Mouse (Mus musculus) G1E (cell line): Measurements from ENCODE around the gene Creld1. TPM values are rescaled to one million over a fixed set of nuclear protein-coding genes. Genes with fewer than 3 reads are reported as not detected.

Experiments used
- ATAC-seq: 2 replicates; pipeline ENCODE4 v1.8.0; 2016; ENCODE audit warnings: mild to moderate bottlenecking; ENCODE audit not compliant: insufficient number of reproducible peaks, poor library complexity, low FRiP score, severe bottlenecking; ENCODE audit errors: extremely low read depth
- DNase-seq: peaks from one replicate; pipeline ENCODE4 v3.0.0; 2012; ENCODE audit warnings: low spot score
- H3K27me3 ChIP-seq: 2 replicates; pipeline ENCODE4 v1.6.1; 2012; ENCODE audit warnings: mild to moderate bottlenecking, low read length, inconsistent platforms; ENCODE audit not compliant: insufficient read depth
- H3K36me3 ChIP-seq: replicated peaks from 2 replicates; pipeline ENCODE3; 2012; ENCODE audit warnings: mild to moderate bottlenecking, inconsistent platforms
- H3K4me1 ChIP-seq: 2 replicates; pipeline ENCODE4 v1.6.1; 2012; ENCODE audit warnings: low read depth, low read length, inconsistent platforms, mixed read lengths; ENCODE audit not compliant: insufficient read depth
- H3K4me3 ChIP-seq: 2 replicates; pipeline ENCODE4 v1.5.1; 2012; ENCODE audit warnings: low read depth, mild to moderate bottlenecking, inconsistent platforms, low read length, moderate library complexity, mixed read lengths
- H3K9me3 ChIP-seq: replicated peaks from 2 replicates; pipeline ENCODE4 v1.6.1; 2012; ENCODE audit warnings: inconsistent platforms
- CTCF ChIP-seq: IDR thresholded peaks from 2 replicates; pipeline ENCODE4 v1.5.1; 2012; ENCODE audit warnings: low read depth, low read length, inconsistent platforms, mixed read lengths
- GATA1 ChIP-seq: IDR thresholded peaks from 2 replicates; pipeline ENCODE4 v1.6.1; 2012; ENCODE audit warnings: borderline replicate concordance, low read length, inconsistent platforms, mixed read lengths
- GATA2 ChIP-seq: IDR thresholded peaks from 2 replicates; pipeline ENCODE4 v1.6.1; 2012; ENCODE audit warnings: low read depth, low read length, inconsistent platforms, borderline replicate concordance
- POLR2AphosphoS5 ChIP-seq: IDR thresholded peaks from 2 replicates; pipeline ENCODE4 v1.6.1; 2012; ENCODE audit warnings: low read depth, low read length, inconsistent platforms; ENCODE audit not compliant: insufficient replicate concordance
- TAL1 ChIP-seq: conservative IDR thresholded peaks from 2 replicates; pipeline ENCODE4 v1.6.1; 2012; ENCODE audit warnings: low read depth, low read length, inconsistent platforms, mixed read lengths
- polyA plus RNA-seq: library from polyadenylated mRNA; stranded (reverse); fragments of >175 nt; gene quantifications from 2 replicates; pipeline ENCODE4 v1.2.3, GENCODE M21; 2012
- total RNA-seq, 2 experiments: library from RNA; stranded (forward) in 1 of 2; stranded (reverse) in 1 of 2; fragments of 200-1000 nt in 1 of 2; fragments of >200 nt in 1 of 2; fragmentation: Nextera tagmentation in 1 of 2; gene quantifications; 2 replicates each; pipeline ENCODE4 v1.2.3; 2014 to 2017

The Creld1 gene
- total and polyA plus RNA-seq, 3 experiments = 5.8 to 19.8 (median 8.5) TPM

DNA sequence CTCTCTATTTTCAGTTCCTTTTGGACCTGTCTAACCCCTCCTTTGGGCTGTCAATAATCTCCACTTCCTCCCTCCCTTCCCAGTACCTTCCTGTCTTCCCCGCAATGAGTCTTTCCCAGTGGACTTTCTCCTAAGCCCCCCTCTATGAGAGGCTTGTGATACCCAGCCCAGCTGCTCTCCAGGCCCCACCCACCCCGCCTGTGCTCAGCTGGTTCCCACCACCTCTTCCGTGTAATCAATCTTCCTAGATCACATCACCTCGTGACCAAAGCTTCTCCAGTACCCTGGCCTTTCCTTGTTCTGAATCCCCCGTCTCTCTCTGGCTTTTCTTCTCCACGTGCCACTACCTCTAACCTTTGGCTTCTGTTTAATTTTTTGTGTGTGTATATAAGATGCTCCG, 5.7 kb upstream of the Creld1 start:
- DNase-seq (no peak), ATAC-seq (no peak)
- TF ChIP-seq GATA2 = no peak
- no peak for TF ChIP-seq TAL1
- no peak for TF ChIP-seq GATA1
- TF ChIP-seq CTCF = no peak
- TF ChIP-seq POLR2AphosphoS5 = no peak
- H3K4me3 ChIP-seq = no peak overlapping the region
- no peaks in the 10 kb centered on the region for H3K9me3 ChIP-seq
- H3K36me3 ChIP-seq = no peaks in the 10 kb centered on the region
- peaks cover 25% of the 10 kb centered on the region for H3K4me1 ChIP-seq
- peaks cover 66% of the 10 kb centered on the region for H3K27me3 ChIP-seq

DNA sequence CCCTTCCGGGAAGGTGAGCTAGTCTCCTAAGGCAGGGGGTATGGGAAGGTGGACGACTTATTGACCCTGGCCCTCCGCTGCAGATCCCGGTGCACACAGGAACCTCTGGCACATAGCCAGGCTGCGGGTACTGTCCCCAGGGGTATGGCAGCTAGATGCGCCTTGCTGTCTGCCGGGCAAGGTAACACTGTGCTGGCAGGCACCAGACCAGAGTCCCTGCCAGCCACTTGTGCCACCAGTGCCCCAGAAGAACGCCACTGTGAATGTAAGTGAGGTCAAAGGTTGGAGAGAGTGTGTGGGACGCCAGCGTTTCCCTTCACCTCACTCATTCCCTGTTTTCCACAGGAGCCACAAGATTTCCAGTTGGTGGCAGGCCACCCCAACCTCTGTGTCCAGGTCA, 4.2 kb upstream of the Creld1 start:
- Histone ChIP-seq H3K36me3 (no peaks in the 10 kb centered on the region), H3K4me3 (no peak overlapping the region), H3K4me1 (peaks cover 34% of the 10 kb centered on the region), H3K9me3 (no peaks in the 10 kb centered on the region), H3K27me3 (peaks cover 60% of the 10 kb centered on the region)
- no peak for ATAC-seq
- no peak for DNase-seq
- TF ChIP-seq CTCF = no peak
- no peak for TF ChIP-seq TAL1
- no peak for TF ChIP-seq GATA1
- TF ChIP-seq POLR2AphosphoS5 = no peak
- TF ChIP-seq GATA2 = no peak

DNA sequence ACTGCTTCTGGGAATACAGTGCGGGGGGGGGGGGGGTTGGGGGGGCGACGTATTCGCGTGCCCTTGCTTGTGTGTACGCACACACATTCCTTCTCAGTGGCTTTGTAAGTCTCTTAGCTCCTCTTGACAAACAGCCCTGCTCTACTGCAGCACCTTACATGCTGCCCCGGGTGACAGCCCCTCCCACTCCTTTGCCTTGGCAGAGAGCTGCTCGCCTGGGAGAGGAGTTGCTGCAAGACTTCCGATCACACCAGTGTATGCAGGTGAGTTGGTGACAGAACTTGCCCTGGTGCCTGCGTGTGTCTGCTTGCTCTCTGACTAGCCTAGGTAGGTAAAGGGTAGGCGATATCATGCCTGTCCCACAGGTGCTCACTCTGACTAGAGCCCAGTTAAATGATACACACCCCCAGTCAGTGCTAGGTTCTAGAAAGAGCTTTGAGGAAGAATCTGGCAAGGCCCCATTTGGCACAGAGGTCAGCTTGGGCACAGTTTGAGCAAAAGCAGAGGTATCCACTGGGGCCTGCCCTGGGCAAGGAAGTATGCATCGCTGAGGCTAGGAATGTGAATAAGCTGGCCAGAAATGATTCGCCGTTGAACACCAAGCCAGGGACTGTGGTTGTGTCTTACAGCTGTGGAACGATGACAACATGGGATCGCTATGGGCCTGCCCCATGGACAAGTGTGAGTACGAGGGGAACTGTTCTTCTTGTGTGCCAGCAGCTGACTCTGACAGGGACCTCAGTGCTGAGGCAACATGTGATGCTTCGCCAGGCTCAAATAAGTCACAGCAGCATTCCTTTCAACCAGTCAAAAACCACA, 2.3 kb upstream of the Creld1 start:
- peaks cover 49% of the 10 kb centered on the region for H3K27me3 ChIP-seq

GRCm38 (mm10) chr6:113482477-113483099, 509 bp upstream of the Creld1 start:
- Histone ChIP-seq H3K36me3 (peaks cover 23% of the 10 kb centered on the region), H3K9me3 (no peaks in the 10 kb centered on the region), H3K27me3 (peaks cover 32% of the 10 kb centered on the region), H3K4me3 (peak overlapping the region; percentile 82), H3K4me1 (peaks cover 49% of the 10 kb centered on the region)
- ATAC-seq (no peak; the same call in 1 of the 2 replicates), DNase-seq (peak; percentile 67)
- TF ChIP-seq POLR2AphosphoS5 (no peak), GATA2 (no peak), TAL1 (no peak), GATA1 (no peak), CTCF (no peak)

More for the DNA sequence above, 2.3 kb upstream of the Creld1 start:
- DNase-seq (no peak), ATAC-seq (no peak)
- H3K36me3 ChIP-seq = peaks cover 8% of the 10 kb centered on the region
- TF ChIP-seq CTCF = no peak
- no peak for TF ChIP-seq TAL1
- TF ChIP-seq GATA2 = no peak
- no peak for TF ChIP-seq POLR2AphosphoS5
- TF ChIP-seq GATA1 = no peak
- no peaks in the 10 kb centered on the region for H3K9me3 ChIP-seq
- H3K4me3 ChIP-seq = no peak overlapping the region
- peaks cover 46% of the 10 kb centered on the region for H3K4me1 ChIP-seq

- no peak for ATAC-seq
- DNase-seq = peak; percentile 68
- peaks cover 34% of the 10 kb centered on the region for H3K36me3 ChIP-seq
- H3K9me3 ChIP-seq = no peaks in the 10 kb centered on the region
- peak overlapping the region; percentile 82 for H3K4me3 ChIP-seq
- peaks cover 54% of the 10 kb centered on the region for H3K4me1 ChIP-seq
- TF ChIP-seq CTCF (no peak), GATA2 (no peak), TAL1 (no peak), POLR2AphosphoS5 (no peak), GATA1 (no peak)
- peaks cover 27% of the 10 kb centered on the region for H3K27me3 ChIP-seq
These were observed 632 bp downstream of the Creld1 start for GRCm38 (mm10) chr6:113483729-113484128.

DNA sequence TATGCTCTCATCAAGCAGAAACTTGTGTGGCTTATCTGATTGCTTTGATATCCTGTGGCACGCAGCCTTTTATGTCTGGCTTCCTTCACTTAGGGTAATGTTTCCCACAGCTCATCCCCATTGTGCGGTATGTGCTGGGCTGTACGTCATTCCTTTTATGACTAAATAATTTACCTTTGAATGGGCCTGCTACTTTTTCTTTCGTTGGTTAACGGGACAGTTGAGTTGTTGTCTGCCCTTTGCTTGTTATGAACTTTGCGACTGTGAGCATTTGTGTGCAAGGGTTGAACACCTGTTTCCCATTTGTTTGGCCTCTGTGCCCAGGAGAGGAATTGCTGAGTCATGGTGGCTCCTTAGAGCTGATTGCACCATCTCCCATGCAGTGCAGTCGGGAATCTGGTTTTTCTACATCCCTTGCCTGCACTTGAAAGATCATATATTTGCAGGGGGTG, 4.1 kb downstream of the Creld1 start:
- Histone ChIP-seq H3K9me3 (no peaks in the 10 kb centered on the region), H3K4me3 (no peak overlapping the region), H3K36me3 (peaks cover 63% of the 10 kb centered on the region), H3K27me3 (peaks cover 3% of the 10 kb centered on the region; the same call in 1 of the 2 replicates), H3K4me1 (peaks cover 48% of the 10 kb centered on the region)
- no peak for ATAC-seq
- TF ChIP-seq GATA2 = no peak
- no peak for TF ChIP-seq TAL1
- TF ChIP-seq CTCF = no peak
- no peak for TF ChIP-seq GATA1
- TF ChIP-seq POLR2AphosphoS5 = no peak
- no peak for DNase-seq
